Mouse (Mus musculus): ENCODE data around the gene Ovca2.

The Ovca2 gene

GRCm38 (mm10) chr11:75178672-75179208 is at the start of gene Ovca2:
Ovca2 (minus strand) TSS chr11:75178835.
- peak; percentile 39 for DNase-seq (ENCODE audit: extremely low read depth, low read depth, low spot score)

DNA sequence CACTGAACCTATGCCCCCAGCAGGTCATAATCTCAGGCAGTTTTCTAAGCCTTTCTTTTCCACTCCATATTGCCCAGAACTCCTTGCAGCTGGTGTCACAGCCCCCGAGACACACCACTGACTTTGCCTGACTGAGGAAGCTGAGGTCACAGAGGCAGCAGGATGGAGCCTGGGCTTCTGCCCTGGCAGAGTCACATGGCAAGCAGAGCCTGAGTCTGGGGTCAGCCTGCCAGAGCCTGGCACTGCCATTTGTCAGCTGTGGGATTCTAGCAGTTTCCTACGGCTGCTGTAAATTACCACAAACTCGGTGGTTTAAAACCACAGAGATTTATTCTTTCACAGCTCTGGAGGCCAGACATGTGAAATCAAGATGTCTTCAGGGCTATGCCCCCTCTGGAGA is 49.0 kb upstream of the Ovca2 start:
- DNase-seq (ENCODE audit: extremely low read depth, low read depth, low spot score): no peak

GRCm38 (mm10) chr11:75224835-75225234 is 46.2 kb upstream of the Ovca2 start:
- DNase-seq (ENCODE audit: extremely low read depth, low read depth, low spot score): no peak

GRCm38 (mm10) chr11:75224062-75224461 is 45.4 kb upstream of the Ovca2 start:
- DNase-seq (ENCODE audit: extremely low read depth, low read depth, low spot score): no peak

GRCm38 (mm10) chr11:75220517-75221145 is 42.0 kb upstream of the Ovca2 start:
- DNase-seq (ENCODE audit: extremely low read depth, low read depth, low spot score): no peak

GRCm38 (mm10) chr11:75220115-75220514 is 41.5 kb upstream of the Ovca2 start:
- DNase-seq (ENCODE audit: extremely low read depth, low read depth, low spot score): no peak

DNA sequence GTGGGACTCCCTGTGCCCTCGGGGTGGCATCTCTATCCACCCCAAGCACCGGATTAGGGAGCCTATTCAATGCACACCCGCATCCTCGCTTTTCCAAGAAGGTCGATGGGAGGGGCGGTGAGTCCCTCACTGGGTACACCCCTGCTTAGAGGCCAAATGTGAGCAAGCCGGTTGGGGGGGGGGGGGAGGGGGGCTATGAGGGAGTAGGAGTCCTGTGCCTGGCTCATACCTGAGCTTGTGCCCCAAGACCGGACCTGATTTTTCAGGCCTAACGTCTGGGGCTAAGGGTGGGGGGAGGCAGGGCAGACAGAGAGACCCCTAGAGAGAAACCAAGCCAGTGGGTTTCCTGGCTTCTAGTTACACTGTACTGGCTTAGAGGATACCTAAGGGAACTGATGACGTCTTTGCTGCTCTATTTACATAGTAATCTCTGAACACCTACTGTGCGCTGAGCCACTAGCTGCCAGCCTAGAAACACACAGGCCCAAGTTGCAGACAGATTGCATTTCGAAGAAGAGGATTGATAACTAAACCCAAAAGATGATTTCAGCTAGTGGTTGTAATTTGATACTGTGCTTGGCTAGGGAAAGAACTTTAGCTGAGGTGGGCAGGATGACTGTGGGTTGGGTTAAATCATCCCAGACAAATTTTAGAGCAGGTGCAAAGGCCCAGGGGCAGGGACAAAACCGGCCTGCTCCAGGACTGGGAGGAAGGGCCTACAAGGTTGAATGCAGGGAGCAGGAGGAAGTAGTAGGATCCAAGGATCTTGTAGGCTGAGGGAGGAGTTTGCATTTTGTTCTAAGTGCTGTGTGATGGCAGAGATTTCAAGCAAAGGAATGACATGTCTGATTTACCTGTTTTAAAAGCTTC is 35.7 kb upstream of the Ovca2 start:
- no peak for DNase-seq (ENCODE audit: extremely low read depth, low read depth, low spot score)

DNA sequence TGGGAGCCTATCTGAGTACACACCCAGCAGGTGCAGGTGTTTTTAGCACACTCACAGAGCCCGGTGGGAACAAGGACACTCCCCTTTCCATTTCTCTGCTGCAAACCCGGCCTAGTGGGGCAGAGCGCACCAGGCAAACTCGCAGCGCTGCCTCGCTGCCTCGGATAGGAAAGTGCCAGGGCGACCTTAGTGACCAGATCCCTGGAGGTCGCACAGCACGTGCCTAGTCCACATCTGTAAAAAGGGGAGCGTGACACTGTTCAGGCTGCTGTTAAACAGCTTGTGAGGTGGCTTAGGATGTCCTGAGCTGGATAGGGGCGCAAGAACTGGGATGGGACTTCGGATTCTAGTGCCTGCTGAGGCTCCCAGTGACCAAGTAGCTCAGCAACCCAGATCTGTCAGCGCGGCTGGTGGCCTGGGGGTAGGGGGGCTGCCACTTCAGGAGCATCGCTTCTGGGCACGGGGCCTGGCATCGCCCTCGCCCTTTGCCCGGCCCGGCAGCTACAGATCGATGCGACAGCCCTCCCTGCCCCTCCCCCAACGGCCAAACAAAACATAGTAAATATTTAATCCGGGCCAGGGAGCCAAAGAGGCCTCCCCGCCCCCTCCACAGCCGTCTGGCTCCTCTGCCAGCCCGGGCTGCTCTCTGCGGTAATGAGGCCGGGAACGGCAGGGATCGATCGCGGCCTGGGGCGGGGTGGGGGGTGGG is 34.9 kb upstream of the Ovca2 start:
- no peak for DNase-seq (ENCODE audit: extremely low read depth, low read depth, low spot score)

GRCm38 (mm10) chr11:75212876-75213275 is 34.2 kb upstream of the Ovca2 start:
- DNase-seq (ENCODE audit: extremely low read depth, low read depth, low spot score): no peak

DNA sequence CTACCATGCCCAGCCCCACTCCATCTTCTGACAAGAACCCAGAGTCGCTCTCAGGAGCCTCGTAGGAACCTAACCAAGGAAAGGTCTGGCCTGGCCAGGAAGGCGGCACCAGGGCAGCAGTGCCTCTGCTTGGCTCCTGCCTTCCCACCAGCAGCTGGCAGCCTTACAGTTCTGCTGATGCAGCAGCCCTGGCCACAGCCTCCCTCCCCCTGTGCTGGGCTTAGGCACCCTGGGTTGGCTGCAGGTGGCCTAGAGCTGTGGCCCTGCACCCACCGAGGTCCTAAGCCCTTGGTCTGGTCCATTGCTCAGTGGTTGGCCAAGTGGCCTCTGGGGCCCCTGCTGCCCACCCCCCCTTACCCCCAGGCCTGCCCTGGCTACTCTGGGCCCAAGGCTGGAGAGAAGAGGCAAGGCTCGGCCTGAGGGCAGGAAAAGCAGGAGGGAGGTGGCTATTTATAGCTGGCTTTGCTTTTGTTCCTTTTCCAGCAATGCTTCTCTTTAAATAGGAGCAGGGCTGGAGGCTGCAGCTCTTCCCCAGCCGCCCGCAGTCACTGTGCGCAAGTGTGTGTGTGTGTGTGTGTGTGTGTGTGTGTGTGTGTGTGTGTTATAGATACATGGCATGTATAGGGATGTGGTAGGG is 33.5 kb upstream of the Ovca2 start:
- DNase-seq (ENCODE audit: extremely low read depth, low read depth, low spot score): no peak

GRCm38 (mm10) chr11:75210755-75211154 is 32.1 kb upstream of the Ovca2 start:
- no peak for DNase-seq (ENCODE audit: extremely low read depth, low read depth, low spot score)

- DNase-seq (ENCODE audit: extremely low read depth, low read depth, low spot score): no peak
These were observed 31.5 kb upstream of the Ovca2 start for GRCm38 (mm10) chr11:75210093-75210492.

GRCm38 (mm10) chr11:75209363-75209762 is 30.7 kb upstream of the Ovca2 start:
- no peak for DNase-seq (ENCODE audit: extremely low read depth, low read depth, low spot score)

GRCm38 (mm10) chr11:75206347-75206746 is 27.7 kb upstream of the Ovca2 start:
- DNase-seq (ENCODE audit: extremely low read depth, low read depth, low spot score): no peak

- DNase-seq (ENCODE audit: extremely low read depth, low read depth, low spot score): no peak
These were observed 25.8 kb upstream of the Ovca2 start for GRCm38 (mm10) chr11:75204472-75204871.

DNA sequence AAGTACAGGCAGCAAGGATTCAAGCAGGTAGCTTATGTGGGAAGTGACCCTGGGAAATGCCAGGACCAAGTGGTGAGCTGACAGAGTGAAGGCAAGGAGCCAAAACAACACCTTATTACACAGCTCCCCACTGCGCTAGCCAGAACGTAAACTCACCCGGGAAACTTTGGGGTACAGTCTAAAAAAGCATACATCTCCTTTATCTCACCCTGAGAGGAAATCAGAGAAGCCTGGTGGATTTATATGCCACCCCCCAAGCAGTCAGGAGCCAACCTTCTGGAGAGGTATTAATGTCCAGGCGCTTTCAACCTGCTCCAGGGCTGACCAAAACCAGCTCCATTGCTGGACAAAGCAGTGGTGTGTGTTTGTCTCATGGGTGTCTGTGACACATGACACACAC is 25.3 kb upstream of the Ovca2 start:
- no peak for DNase-seq (ENCODE audit: extremely low read depth, low read depth, low spot score)

GRCm38 (mm10) chr11:75201721-75202120 is 23.1 kb upstream of the Ovca2 start:
- no peak for DNase-seq (ENCODE audit: extremely low read depth, low read depth, low spot score)

DNA sequence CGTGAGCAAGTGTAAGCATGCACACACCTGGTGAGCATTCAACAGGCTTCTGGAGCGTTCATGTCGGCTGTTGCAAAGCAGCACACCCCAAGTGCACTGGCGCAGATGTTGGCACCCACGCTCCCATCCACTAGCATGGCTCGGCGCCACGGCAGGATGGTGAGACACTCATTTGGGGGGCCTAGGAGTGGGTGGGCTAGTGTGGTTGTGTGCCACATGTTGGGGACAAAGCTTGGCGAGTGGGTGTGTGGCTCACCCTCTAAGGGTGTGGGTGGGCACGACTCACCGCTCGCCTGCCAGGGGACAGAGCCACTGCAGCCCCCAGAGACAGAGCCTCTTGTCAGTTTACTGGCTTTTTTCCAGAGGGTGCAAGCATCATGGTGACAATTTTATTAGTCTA is 22.3 kb upstream of the Ovca2 start:
- no peak for DNase-seq (ENCODE audit: extremely low read depth, low read depth, low spot score)

DNA sequence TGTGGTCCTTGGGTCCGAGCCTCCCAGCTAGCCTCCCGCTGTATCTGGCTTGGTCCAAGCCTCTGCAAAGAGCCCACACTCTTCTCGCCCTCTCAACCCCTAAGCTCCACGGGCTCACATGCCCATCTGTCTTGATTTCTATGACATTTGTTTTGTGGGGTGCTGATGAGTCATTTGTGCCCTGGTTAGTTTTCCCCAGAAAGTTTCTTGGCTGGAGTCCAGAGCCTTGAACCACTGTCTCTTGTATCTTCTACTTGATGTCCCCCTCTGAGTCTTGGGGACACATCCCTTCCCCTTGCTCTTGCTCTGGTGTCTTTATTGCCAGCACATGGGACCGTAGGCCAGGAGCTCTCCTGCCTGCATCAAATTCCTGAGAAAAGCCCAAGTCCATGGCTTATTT is 21.3 kb upstream of the Ovca2 start:
- DNase-seq (ENCODE audit: extremely low read depth, low read depth, low spot score): no peak

DNA sequence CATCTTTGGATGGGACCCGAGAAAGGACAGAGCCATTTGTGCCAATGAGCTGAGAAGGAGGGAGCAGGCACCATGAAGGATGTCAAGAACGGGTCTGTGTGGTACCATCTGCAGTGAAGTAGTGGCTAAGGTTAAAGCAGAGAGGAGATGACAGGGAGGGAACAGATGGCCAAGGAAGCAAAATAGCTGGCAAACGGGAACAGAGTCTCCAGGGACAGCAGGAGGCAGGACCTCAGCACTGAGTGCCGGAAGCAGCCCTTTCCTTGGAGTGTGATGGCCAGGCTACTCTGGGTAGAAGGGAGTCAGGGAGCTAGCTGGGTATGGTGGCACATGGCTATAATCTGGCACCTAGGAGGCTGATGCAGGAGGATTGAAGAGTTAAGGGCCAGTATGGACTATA is 20.2 kb upstream of the Ovca2 start:
- no peak for DNase-seq (ENCODE audit: extremely low read depth, low read depth, low spot score)

DNA sequence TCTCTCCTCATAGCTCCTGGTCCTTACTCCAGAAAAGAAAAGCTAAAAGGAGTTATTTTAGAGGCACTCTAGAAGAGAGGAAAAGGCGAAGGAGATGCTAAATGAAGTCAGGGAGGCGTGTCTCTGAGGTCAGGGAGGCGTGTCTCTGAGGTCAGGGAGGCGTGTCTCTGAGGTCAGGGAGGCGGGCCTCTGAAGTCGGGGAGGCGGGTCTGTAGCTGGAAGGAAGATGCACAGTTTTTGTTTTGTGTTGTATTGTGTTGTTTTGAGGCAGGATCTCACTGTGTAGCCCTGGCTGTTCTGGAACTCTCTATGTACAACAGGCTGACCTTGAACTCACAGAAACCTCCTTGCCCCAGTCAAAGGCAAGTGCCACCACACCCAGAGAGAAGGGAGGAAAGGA is 19.3 kb upstream of the Ovca2 start:
- DNase-seq (ENCODE audit: extremely low read depth, low read depth, low spot score): no peak
